Mouse (Mus musculus) embryonic facial prominence, embryonic 15.5 days (tissue): Measurements from ENCODE around the gene Nrk. TPM values are rescaled to one million over a fixed set of nuclear protein-coding genes. Genes with fewer than 3 reads are reported as not detected.

Source experiments
- ATAC-seq: fragments of 200-750 bp; cut with Nextera tagmentation; 2 replicates; pipeline ENCODE4 v1.8.0; 2017; ENCODE audit warnings: low read depth, moderate TSS enrichment; ENCODE audit not compliant: insufficient number of reproducible peaks, low FRiP score, low TSS enrichment
- H3K27ac ChIP-seq: fragments of 300-500 bp; sonication (generic); replicated peaks from 2 replicates; pipeline ENCODE4 v1.5.1; 2015; ENCODE audit warnings: mild to moderate bottlenecking, inconsistent platforms
- H3K27me3 ChIP-seq: fragments of 300-500 bp; sonication (generic); 2 replicates; pipeline ENCODE4 v1.6.1; 2015; ENCODE audit warnings: inconsistent platforms
- H3K36me3 ChIP-seq: fragments of 300-500 bp; sonication (generic); 2 replicates; pipeline ENCODE4 v1.6.1; 2015; ENCODE audit warnings: mild to moderate bottlenecking, inconsistent platforms
- H3K4me1 ChIP-seq: fragments of 300-500 bp; sonication (generic); 2 replicates; pipeline ENCODE4 v1.6.1; 2015; ENCODE audit warnings: inconsistent platforms
- H3K4me2 ChIP-seq: fragments of 300-500 bp; sonication (generic); replicated peaks from 2 replicates; pipeline ENCODE4 v1.6.1; 2015; ENCODE audit warnings: mild to moderate bottlenecking, inconsistent platforms
- H3K4me3 ChIP-seq: fragments of 300-500 bp; sonication (generic); replicated peaks from 2 replicates; pipeline ENCODE4 v1.5.1; 2015; ENCODE audit warnings: mild to moderate bottlenecking, inconsistent platforms
- H3K9ac ChIP-seq: fragments of 300-500 bp; sonication (generic); 2 replicates; pipeline ENCODE4 v1.6.1; 2015; ENCODE audit warnings: inconsistent platforms
- H3K9me3 ChIP-seq: fragments of 300-500 bp; sonication (generic); replicated peaks from 2 replicates; pipeline ENCODE4 v1.6.1; 2016; ENCODE audit warnings: inconsistent platforms
- WGBS: fragments of 180-500 bp; shearing (Covaris S2); methylation state at CpG from one replicate; pipeline ENCODE4 v1.1.7; 2015; 5-methylcytosine and 5-hydroxymethylcytosine counted together
- polyA plus RNA-seq: library from polyadenylated mRNA; unstranded; fragments of >200 nt; fragmentation: Nextera tagmentation; extraction: Ambion mirVana; gene quantifications from 2 replicates; pipeline ENCODE4 v1.2.1, GENCODE M21; 2015

The Nrk gene
- polyA plus RNA-seq, 1 experiment from 2014 or later = 49.3 TPM

GRCm38 (mm10) chrX:139027909-139028308 is 113.7 kb downstream of the Nrk start:
- 41% methylated on average over 6 of the region's 6 CpGs for WGBS
- Histone ChIP-seq H3K27ac (no peak overlapping the region), H3K9me3 (no peaks in the 10 kb centered on the region), H3K4me3 (no peak overlapping the region), H3K4me1 (no peaks in the 10 kb centered on the region), H3K4me2 (no peak overlapping the region), H3K9ac (no peak overlapping the region), H3K36me3 (no peaks in the 10 kb centered on the region), H3K27me3 (no peaks in the 10 kb centered on the region)
- ATAC-seq = no peak

DNA sequence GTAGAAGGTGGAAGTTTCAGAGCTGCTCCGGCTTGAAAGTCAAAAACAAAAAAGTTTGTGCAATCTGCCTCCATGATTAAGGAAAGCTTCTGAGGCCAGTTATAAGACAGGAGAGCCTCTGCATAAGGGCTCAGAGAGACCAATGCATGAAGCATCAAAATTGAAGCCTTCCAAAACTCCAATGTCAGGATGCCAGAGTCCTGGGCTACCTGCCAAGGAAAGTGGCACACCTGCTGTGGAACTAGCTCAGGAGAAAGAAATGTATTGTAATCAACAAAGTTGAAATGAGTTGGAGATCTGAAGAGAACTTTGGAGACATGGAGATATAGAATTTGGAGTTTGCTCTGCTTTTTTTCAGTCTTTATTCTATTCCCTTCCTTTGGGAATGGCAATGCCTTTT is 123.4 kb downstream of the Nrk start:
- Histone ChIP-seq H3K4me3 (no peak overlapping the region), H3K27ac (no peak overlapping the region), H3K9ac (no peak overlapping the region), H3K27me3 (no peaks in the 10 kb centered on the region), H3K4me2 (no peak overlapping the region), H3K36me3 (no peaks in the 10 kb centered on the region), H3K9me3 (no peaks in the 10 kb centered on the region), H3K4me1 (no peaks in the 10 kb centered on the region)
- 96% methylated on average over 1 of the region's 1 CpGs for WGBS
- ATAC-seq = no peak

GRCm38 (mm10) chrX:139039314-139039713 is 125.1 kb downstream of the Nrk start:
- H3K36me3 ChIP-seq = no peaks in the 10 kb centered on the region
- no peak overlapping the region for H3K4me3 ChIP-seq
- no peaks in the 10 kb centered on the region for H3K4me1 ChIP-seq
- H3K9me3 ChIP-seq = no peaks in the 10 kb centered on the region
- 70% methylated on average over 2 of the region's 2 CpGs for WGBS
- ATAC-seq = no peak
- no peaks in the 10 kb centered on the region for H3K27me3 ChIP-seq
- H3K9ac ChIP-seq = no peak overlapping the region
- no peak overlapping the region for H3K4me2 ChIP-seq
- no peak overlapping the region for H3K27ac ChIP-seq

- H3K9me3 ChIP-seq = no peaks in the 10 kb centered on the region
- ATAC-seq = no peak
- no peaks in the 10 kb centered on the region for H3K27me3 ChIP-seq
- no peaks in the 10 kb centered on the region for H3K4me1 ChIP-seq
- H3K4me3 ChIP-seq = no peak overlapping the region
- 85% methylated on average over 1 of the region's 1 CpGs for WGBS
- no peak overlapping the region for H3K4me2 ChIP-seq
- H3K27ac ChIP-seq = no peak overlapping the region
- H3K36me3 ChIP-seq = no peaks in the 10 kb centered on the region
- no peak overlapping the region for H3K9ac ChIP-seq
Observed at GRCm38 (mm10) chrX:139041148-139041547, 126.9 kb downstream of the Nrk start.

GRCm38 (mm10) chrX:139051976-139052375 is 137.7 kb downstream of the Nrk start:
- H3K4me1 ChIP-seq = no peaks in the 10 kb centered on the region
- no peak overlapping the region for H3K4me3 ChIP-seq
- no peaks in the 10 kb centered on the region for H3K27me3 ChIP-seq
- no peak overlapping the region for H3K4me2 ChIP-seq
- WGBS = 78% methylated on average over 1 of the region's 1 CpGs
- no peak for ATAC-seq
- H3K27ac ChIP-seq = no peak overlapping the region
- no peaks in the 10 kb centered on the region for H3K9me3 ChIP-seq
- no peaks in the 10 kb centered on the region for H3K36me3 ChIP-seq
- no peak overlapping the region for H3K9ac ChIP-seq

GRCm38 (mm10) chrX:139053149-139053548 is 138.9 kb downstream of the Nrk start:
- no peak for ATAC-seq
- H3K4me3 ChIP-seq = no peak overlapping the region
- no peak overlapping the region for H3K27ac ChIP-seq
- WGBS = 62% methylated on average over 1 of the region's 1 CpGs
- no peaks in the 10 kb centered on the region for H3K36me3 ChIP-seq
- H3K4me1 ChIP-seq = no peaks in the 10 kb centered on the region
- no peak overlapping the region for H3K9ac ChIP-seq
- H3K27me3 ChIP-seq = no peaks in the 10 kb centered on the region
- H3K9me3 ChIP-seq = no peaks in the 10 kb centered on the region
- H3K4me2 ChIP-seq = no peak overlapping the region

Other genes with a start within 250 kb of the Nrk start
- 0.15 TPM in 1 of 2 replicates, not detected in the other for gene Serpina7, start 170.8 kb downstream of the Nrk start, polyA plus RNA-seq
- not detected in 2 replicates for gene 4930513O06Rik, start 171.8 kb downstream of the Nrk start, polyA plus RNA-seq